Mouse (Mus musculus) common myeloid progenitor, adult 5-6 weeks (primary cell): ENCODE data around the gene Tlx2. TPM values are rescaled to one million over a fixed set of nuclear protein-coding genes. Genes with fewer than 3 reads are reported as not detected.

Experiments
- ATAC-seq: replicated peaks from 2 replicates; pipeline ENCODE4 v1.8.0; 2016; ENCODE audit warnings: low read depth, mild to moderate bottlenecking, moderate TSS enrichment, inconsistent platforms; ENCODE audit not compliant: poor library complexity, severe bottlenecking
- total RNA-seq: library from RNA; stranded (forward); fragments of 200-1000, 187-1606 nt; gene quantifications from 2 replicates; pipeline ENCODE4 v1.2.3, GENCODE M21; 2017

Gene Tlx2
- total RNA-seq, 1 experiment from 2014 or later = not detected

DNA sequence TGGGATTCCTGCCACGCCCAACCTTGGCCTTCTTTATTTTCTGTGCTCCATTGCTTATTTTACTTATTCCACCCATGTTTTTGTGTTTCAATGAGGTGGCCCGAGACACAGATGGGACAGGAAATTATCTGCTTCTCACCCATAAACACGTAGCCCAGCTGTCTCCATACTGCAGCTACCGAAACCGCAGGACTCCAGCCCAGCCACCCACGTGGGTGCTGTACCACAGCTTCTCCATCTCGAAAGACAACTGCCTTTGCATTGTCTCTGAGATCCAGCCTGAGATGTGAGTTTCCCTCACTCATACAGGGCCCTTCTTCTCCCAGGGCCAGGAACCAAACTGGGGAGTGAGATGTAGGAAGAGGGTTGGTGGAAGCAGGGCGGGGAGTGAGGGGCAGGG is 4.1 kb downstream of the Tlx2 start:
- peak; percentile 31 for ATAC-seq

- no peak for ATAC-seq
These were observed 11.4 kb downstream of the Tlx2 start for GRCm38 (mm10) chr6:83058725-83059124.

- ATAC-seq = no peak
These were observed 12.3 kb downstream of the Tlx2 start, which contains the start of gene Dqx1 for GRCm38 (mm10) chr6:83057790-83058189. Gene Dqx1 (plus strand): TSS chr6:83057844.

DNA sequence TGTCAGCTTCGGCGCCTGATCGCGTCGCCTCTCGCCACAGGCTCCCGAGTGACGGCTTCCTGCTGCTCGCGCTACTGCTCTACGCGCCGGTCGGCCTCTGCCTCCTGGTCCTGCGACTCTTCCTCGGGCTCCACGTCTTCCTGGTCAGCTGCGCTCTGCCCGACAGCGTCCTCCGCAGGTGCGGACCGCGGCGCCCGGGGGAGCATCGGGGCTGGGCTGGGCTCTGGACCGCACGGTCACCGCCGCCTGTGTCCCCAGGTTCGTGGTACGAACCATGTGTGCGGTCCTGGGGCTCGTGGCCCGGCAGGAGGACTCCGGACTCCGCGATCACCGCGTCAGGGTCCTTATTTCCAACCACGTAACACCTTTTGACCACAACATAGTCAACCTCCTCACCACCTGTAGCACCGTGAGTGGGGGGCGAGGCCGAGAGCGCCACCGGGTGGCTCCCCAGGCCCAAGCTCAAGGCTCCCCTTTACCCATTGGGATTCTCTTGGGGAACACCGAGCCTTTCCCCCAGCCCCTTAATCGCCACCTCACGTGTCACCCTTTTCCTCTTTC is 15.1 kb downstream of the Tlx2 start, which contains the start of gene Htra2:
Gene Htra2 (minus strand): TSS at position 403 of the 561 bp plus-strand sequence.
- no peak for ATAC-seq

DNA sequence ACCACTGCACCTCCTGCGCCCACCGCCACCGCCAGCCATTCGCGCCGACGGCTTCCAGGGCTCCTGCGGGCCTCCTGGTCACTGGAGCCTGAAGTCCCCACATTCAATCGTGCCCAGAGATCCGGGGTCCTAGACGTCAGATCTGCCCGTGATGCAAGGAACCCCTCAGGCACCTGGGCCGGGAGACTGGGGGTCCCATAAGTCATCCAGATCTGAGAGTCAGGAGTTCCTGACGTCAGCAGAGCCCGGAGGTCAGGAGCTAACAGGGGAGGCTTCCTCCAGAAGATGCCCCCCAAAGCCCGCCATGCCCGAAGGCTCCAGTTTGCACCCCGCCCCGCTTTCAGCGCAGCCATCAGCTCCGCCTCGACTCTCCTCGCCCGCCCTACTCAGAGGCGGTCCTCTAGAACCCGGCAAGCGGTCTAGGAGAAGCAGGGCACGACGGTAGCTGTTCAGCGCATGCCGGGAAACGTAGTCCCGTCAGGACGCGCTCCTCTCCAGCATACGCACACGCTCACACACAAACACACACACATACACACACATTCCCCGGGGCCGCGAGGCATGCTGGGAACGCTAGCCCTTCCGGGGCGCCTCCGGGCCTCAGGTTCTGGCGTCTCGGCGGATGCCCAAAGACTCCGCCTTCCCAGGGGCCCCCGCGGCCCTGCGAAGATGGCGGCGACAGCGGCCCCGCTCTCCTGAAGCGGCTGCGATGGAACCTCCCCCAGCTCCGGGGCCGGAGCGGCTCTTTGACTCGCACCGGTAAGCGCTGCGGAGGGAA is 15.8 kb downstream of the Tlx2 start, which contains the start of gene Aup1:
Gene Aup1 (plus strand): TSS at position 448 of the 778 bp plus-strand sequence.
- ATAC-seq = peak; percentile 89

- ATAC-seq = peak; percentile 17
These were observed 16.7 kb downstream of the Tlx2 start for GRCm38 (mm10) chr6:83053136-83053960.

GRCm38 (mm10) chr6:83049367-83049766 is 20.7 kb downstream of the Tlx2 start:
- ATAC-seq = no peak

DNA sequence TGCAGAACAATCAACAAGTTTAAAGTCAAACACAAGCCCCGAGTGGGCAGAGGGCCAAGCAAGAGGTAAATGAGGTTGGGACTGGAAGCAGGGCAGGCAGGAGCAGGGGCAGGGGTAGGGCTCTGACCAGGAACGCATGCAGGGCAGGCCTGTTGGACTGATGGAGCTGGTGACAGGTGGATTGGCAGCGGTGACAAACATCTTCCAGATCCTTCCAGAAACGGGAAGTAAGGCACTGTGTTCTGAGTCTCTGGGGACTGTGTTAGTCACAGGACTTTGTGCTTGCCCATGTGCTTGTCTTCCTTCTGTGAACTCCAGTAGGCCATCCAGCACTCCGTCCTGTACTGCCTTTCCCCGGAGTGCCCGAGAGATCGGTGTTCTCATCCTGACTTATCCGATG is 25.4 kb downstream of the Tlx2 start:
- peak; percentile 71 for ATAC-seq

DNA sequence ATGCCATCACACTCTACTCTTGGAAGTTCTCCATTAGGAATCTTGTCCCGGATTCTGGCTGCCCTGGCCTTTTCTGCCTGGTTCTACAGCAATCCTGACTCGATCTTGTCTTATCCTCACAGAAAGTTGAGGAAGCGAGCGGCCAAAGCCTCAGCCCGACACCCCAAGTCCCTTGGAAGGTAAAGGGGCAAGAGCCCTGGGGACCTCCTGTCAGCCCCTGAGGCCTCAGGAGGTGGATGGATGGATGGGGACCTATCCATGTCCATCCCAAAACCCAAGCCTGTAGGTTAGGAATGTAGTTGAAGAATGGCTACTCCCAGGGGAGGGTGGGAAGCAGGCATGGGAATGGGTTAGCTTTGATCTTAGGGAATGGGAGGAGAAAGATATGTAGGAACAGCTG is 26.1 kb downstream of the Tlx2 start:
- no peak for ATAC-seq

DNA sequence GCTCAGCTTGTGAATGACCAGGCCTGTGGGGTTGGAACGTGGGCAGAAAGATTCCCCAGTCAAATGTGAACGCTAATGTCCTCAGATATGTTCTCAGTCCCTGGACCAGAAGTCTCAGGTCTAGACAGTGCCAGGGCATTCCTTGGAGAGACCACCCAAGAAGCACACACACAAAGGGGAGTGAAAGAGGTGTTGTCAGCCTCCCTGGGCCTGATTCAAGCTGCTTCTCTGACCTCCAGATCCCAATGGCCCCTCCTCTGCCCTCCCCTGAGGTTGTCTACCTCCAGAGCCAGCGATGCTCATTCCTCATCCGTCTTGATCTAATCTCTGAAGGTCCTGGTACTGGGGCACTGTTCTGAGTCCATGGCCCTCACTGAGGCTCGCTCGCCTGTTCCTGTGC is 26.5 kb downstream of the Tlx2 start:
- no peak for ATAC-seq

DNA sequence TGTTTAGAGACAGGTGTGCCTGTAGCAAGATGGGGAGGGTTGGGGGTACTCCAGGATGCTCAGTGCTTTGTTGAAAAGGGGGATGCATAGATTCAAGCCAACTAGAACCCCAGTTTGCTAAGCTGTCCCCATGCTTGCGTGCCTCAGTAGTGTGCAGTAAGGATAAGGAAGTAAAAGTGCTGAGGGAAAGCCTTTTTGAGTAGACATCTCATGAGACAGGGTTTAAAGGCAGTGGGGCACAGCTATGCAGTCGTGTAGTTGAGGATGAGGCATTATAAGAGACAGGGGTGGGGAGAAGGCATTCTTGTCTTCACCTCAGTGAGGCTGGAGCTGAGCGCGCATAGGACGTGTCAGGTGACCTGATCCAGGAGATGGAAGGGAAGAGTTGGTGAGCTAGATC is 29.5 kb downstream of the Tlx2 start:
- ATAC-seq = no peak

DNA sequence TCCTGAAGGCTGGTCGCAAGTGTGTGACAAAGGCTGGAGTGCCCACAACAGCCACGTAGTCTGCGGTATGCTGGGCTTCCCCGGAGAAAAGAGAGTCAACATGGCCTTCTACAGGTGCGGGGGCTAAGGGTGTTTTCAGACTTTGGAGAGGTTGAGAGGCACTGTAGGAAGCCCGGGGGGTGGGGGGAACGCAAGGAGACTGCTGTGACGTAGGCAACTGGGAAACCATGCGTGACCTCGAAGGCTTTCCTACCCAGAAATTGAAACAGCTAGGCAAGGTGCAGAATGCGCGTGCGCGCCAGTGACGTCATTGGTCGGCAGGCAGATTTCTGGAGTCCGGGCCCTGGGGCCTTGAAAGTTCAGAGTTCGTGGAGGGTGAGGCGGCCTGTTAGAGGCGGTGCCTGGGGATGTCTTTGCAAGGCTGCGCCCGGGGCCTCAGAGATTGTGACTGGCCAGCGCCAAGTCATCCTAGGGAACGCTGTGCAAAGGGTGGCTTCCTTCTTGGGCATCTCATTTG is 31.5 kb downstream of the Tlx2 start:
- ATAC-seq = peak; percentile 84

DNA sequence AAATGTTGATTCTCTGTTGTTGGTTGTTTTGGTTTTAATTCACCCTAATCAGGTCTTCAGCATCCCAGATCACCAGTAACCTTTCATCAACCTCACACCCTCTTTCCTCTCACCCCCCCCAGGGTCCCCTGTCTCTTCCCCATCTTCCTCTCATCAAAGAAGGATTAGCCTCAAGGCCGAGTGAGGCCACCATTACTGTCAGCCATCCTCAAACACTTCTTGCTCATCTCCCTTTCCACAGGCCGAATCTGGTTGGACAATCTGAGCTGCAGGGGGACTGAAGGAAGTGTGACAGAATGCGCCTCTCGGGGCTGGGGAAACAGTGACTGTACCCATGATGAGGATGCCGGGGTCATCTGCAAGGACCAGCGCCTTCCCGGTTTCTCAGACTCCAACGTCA is 32.9 kb downstream of the Tlx2 start:
- no peak for ATAC-seq

- ATAC-seq = no peak
These were observed 35.5 kb downstream of the Tlx2 start for GRCm38 (mm10) chr6:83034463-83035055.

DNA sequence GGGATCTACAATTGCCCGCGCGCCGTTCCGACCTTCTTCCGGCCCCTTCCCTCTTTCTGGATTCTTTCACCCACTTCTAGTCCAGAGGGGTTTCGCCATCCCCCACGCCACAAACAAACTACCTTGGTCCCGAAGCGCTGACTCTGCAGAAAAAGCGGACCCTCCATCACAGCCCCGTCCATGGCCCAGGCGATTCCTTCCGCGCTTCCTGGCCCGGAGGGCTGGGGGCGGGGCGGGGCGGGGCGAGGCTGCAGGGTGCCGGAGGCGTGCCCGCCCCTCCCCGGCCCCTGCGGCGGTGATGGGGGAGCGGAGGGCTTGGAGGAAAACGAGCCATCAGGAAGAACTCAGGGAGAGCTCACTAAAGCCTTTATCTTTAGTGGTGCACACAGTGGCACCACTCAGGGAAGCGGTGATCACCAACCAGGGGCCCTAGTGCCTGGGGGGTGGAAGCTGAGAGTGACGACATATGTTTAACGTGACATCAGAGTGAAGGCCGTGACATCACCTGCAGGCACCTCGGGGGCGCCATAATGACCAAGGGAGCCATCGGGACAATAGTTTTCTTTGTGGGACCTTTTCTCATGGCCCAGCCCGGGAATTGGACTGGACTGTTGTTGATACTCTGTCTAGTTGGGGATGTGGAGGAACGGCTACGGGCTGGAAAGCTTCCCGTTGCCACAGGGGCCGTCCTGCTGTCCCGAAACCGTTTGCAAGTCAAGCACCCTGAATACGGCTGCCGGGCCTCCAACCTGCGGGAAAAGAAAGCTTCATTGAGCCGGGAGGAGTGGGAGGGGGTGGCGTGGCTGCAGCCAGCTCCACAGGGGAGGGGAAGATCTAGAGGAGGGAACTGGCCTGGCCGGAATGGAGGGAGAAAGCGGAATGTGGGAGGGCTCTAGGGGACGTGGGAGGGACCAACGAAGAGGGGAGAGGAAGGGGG is 36.6 kb downstream of the Tlx2 start, which contains the start of the genes Dok1 and Loxl3:
Gene Dok1 (minus strand): TSS at position 223 of the 937 bp plus-strand sequence.
Gene Loxl3 (plus strand): TSS at position 925 of the 937 bp plus-strand sequence.
- peak; percentile 65 for ATAC-seq

GRCm38 (mm10) chr6:83032769-83033191 is 37.3 kb downstream of the Tlx2 start:
- peak; percentile 60 for ATAC-seq

GRCm38 (mm10) chr6:83031921-83032590 is 38.0 kb downstream of the Tlx2 start:
- ATAC-seq = no peak

GRCm38 (mm10) chr6:83031111-83031510 is 39.0 kb downstream of the Tlx2 start:
- ATAC-seq = no peak
